Mouse (Mus musculus) liver, adult (tissue): ENCODE data around the gene Trmt11.

Source experiments
- GATA4 ChIP-seq: IDR thresholded peaks from 2 replicates; pipeline ENCODE4 v1.6.1; 2014; ENCODE audit warnings: mild to moderate bottlenecking, low read length; ENCODE audit not compliant: insufficient replicate concordance

The Trmt11 gene

DNA sequence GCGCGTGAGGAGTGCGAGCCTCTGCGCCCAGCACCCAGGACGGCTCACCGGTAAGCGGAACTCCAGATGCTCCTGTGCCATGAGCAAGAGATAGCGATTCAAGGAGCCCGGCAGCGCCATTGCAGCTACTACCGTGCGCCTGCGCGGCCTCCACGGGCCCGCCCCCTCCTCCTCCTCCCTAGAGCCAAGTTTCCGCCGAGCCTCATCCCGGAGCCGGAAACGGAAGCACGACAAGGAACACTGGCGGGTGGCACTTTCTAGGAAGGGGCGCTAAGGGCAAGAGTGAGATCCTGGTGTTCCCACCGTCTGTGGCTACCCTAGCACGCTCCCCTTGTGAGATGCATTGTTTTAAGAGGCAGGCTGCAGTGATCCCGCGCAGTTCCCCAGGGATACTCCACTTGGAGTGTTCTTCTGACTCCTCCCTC is at the start of gene Trmt11:
Gene Trmt11, minus strand, starts transcription at position 208 of the 425 bp plus-strand sequence.
- TF ChIP-seq GATA4 = peak; percentile 68; the same call in 1 of the 2 replicates

DNA sequence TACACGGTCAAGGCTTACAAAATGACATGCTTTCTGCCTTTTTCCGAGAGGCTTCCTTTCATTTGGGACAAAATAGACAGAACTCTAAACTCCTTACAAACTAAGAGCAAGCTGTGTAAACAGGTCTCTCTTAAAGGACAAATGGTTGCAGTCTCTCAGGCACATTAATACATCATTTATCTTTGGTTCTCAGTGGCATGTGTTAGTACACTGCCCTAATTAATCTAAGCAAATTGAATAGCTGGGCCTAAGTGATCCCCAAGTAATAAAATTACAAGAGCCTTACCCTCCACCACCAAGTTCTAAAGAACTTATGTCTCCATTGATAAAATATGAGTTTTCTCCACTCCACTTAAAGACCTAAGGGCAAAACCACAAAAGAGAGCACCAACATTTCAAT is 47.1 kb upstream of the Trmt11 start:
- no peak for TF ChIP-seq GATA4

DNA sequence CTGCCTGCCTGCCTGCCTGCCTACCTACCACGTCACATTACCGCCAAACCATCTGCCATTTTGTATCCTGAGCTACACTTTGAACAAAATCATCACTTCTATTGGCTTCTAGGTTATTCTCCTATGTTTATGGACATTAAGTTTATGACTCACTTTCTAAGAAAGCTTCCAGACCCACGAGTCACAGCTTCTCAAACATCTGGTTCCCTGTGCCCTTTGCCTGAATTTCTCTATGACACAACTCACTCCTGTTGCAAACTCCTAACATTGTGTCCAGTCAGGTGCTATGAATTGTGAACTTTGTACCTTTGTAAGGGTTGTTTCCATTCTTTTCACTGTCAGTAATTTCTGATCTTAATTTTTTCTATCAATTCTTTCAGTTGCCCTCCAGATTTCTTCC is 37.7 kb upstream of the Trmt11 start:
- TF ChIP-seq GATA4 = no peak

DNA sequence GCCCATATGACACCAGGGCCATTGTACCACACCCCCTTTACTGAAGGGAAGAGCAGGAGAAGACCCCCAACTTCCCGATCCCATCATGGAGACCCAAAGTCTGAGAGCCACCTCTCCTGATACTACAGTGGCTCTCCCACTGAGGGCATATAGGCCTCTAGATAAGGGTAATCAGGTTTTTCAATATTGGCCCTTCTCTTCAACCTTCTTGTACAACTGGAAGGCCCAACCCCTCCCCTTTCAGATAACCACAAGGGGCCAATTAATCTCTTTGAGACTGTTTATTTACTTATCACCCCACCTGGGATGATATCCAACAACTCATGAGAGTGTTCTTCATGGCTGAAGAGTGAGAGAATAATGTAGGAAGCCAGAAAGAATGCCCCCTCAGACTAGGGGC is 32.2 kb upstream of the Trmt11 start:
- TF ChIP-seq GATA4 = no peak

DNA sequence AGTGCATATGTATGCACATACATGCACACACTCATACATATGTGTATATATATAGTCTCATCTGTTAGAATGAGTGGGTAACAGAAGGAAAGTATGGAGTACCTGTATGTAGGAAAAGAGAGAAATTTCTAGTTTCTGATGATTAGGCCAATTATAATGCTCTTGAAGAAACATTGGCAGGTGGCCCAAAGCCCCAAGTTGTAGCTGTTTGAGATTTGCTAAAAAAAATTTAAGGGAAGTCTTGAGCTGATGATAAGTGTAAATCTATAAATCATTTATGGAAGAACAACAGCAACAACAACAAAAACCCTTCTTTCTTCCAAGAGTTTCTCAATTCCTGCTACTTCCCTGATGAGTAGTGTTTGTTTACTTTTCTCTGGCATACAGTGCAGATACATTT is 29.4 kb upstream of the Trmt11 start:
- TF ChIP-seq GATA4 = no peak

DNA sequence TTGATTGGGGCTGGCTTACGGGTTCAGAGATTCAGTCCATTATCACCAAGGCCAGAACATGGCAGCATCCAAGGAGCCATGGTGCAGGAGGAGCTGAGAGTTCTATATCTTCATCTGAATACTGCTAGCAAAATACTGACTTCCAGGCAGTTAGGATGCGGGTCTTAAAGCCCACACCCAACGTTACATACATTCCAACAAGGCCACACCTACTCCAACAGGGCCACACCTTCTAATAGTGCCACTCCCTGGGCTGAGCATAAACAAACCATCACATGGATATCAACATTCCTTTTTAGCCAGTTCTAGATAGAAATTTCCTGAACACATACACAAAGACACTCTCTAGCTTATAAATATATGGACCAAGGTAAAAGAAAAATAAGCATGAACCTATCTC is 29.0 kb upstream of the Trmt11 start, which contains the start of gene Hint3:
Gene Hint3, minus strand, starts transcription at position 120 of the 400 bp plus-strand sequence.
- TF ChIP-seq GATA4 = no peak

DNA sequence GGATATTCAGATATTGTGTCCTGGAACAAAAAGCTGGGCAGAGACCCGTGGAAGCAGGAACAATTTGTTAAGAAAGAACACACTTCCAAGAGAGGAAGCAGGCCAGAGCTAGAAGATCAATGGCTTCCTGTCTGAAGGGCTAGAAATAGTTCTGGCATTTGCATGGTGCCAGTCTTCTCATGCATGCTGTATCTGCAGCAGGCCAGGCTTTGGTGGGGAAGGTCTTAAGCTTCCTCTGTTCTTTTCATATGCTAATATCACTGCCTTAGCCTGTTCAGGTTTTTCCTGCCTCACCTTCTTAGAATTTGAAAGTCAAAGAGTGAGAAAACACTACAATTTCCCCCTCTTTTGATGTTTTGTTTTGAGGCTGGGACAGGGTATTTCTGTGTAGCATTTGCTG is 27.0 kb upstream of the Trmt11 start:
- no peak for TF ChIP-seq GATA4

DNA sequence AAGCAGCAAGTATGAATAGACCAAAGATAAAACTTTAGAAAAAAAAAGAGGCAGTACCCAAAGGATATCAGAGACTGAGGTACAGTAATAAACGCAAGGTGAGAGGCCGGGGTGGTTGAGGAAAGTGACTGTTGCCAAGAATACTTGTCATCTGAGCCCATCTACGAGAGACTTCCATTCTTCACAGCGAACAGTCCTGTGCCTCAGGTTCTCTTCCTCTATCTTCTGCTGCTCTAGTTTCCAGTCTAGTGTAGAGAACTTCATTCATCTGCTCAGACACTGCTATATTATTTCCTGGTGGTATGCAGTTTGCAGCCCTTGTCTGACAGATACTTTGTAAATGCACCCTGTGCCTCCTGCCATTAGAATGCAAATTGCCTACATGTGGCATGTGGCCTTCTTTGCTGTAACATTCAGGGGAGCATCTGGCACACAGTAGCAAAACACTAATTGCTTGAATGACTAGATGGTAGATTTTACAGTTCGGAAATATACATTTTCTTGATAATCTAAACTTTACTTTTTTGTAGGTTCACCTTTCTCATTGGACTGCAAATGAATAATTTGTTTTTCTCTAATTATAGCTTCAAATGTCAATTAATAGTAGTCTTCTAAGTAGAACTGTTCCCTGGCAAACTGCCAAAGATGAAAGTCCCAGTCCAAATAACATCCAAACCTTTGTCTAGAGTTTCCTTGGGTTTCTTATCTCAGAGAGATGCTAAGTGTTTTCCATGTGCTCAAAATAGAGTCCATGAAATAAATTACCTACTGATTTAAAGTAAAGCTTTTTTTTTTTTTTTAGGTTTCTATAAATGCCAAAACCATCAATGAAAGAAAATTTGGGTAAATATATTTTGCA is 23.8 kb upstream of the Trmt11 start:
- no peak for TF ChIP-seq GATA4

DNA sequence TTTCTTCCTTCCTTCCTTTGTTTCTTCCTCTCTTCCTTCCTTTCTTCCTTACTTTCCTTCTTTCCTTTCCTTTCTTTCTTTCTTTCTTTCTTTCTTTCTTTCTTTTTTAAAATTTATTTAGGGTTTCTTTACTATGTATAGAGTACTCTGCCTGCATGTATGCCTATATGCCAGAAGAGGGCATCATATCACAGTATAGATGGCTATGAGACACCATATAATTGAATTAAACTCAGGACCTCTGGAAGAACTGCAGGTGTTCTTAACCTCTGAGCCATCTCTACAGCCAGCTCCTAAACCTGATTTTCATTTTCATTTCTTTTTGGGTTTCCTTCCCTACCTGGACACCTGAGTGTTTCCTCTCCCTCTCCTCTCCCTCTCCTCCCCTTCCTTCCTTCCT is 22.4 kb upstream of the Trmt11 start:
- TF ChIP-seq GATA4 = no peak

DNA sequence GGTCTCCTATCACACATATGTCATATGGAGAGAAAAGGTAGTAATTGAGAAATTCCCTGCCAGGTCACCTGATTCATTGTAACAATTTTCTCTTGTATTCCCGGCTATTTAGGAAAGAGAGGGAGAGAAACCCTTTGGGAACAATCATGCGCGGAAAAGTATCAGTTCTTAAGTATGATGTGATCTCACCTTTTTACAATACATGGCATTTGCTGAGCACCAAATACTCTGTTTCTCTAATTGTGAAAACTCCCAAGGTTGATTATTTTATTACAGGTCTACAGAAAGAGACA is 18.3 kb upstream of the Trmt11 start:
- TF ChIP-seq GATA4 = no peak

DNA sequence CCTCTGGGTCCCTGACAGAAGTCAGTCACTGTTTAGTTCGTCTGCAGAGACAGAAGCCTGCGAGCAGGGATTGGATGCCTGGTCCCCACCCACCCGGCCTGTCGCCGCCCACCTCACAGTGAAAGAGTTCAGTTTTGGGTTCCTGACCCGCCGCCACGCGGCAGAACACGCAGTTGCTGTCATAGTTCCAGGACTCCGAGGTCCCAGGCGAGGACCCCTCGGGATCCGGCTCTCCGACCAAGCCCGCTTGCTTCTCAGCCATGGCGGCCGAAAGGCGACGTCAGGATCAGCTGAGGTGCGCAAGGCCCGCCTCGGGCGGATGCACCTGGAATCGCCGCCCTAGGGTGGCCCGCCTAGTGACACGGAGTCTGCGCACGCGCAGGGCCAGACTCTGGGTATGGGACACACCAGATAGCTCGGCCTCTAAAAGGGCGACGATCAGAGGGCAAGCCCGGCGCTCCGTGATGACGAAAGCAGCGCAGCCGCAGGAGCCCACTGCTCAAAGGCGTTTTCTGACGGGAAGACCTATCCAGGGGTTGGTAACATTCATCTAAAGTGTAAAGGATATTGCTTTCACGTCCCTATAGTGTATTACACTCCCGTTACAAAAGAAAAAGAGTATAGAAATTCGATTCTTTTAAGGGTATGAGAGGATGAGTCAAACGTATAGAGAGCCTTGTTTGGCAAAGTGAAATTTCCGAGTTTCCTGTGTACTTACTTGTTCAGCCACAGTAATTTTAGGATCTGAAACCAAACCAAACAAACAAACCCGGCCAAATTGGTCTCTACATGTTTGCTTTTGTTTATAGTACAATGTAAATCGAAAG is 17.8 kb upstream of the Trmt11 start:
- TF ChIP-seq GATA4 = peak; percentile 92; the same call in 1 of the 2 replicates

DNA sequence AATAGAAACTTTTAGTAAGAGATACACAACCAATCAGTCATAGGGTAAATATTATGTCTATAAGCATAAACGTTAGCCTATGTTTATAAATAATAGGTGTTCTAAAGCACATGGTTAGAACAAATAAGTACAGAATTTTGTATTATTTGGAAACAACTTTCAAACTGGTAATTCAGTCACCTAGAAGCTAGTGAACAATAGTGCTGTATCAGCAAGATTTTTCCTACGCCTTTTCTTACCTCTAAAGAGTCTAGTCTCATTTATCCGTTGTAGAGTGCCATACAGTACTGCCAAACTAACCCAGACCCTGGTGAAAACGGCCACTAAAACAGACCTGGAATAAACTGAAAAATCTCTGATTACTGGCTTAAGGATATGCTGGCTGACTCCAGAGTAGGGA is 12.5 kb upstream of the Trmt11 start:
- no peak for TF ChIP-seq GATA4

DNA sequence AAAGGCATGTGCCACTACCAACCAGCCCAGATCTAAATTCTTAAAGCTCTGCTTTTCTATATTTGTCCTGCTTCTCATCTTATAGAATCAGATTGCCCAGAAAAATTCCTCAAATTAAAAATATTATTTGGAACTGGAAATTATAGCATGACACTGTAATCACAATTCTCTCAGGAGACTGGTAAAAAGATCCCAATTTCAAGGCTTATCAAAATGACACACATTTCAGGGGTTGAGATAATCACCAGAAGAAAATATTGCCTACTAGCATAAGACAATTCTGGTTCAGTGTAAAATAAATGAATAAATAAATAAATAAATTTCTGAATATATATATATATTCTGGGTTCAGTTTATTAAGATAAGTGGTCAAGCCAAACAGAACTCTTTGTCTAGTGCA is 9.1 kb upstream of the Trmt11 start:
- TF ChIP-seq GATA4 = no peak

DNA sequence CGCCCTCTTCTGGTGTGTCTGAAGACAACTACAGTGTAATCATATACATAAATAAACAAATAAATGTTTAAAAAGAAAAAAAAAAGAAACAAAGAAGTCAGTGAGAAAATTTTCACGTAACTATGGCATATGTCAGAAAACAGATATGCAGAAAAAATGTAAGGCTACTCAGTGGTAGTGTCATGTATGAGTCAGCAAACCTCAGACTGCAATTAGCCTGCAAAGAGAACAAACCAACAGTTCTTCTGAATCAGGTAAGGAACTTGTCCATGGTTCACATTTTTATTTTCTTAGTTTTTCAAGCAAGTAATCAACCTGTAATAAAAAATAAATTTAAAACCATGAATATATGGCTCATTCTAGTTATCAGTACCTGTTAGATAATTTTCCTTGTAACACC is 7.6 kb upstream of the Trmt11 start:
- no peak for TF ChIP-seq GATA4

DNA sequence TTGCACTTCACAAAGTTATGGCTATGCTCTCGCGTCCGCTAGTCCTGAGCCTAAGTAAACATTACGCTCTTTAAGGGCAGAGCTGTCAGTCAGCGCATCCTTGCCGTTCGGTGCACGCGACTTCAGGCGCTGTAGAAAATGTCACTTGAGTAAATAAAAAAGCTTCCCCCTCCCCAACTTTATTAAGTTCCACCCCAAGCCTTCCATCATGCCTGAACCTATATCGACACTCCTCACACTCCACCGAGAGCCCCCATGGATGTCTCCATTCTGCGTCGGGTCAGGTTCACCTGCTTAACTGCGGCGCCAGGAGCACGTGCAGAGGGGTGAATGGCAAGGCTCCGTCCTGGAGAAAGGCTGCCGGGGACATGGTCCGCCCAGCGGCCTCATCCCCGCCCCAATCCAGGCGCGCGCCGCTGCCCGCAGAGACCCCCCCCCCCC is 435 bp downstream of the Trmt11 start:
- TF ChIP-seq GATA4 = no peak

DNA sequence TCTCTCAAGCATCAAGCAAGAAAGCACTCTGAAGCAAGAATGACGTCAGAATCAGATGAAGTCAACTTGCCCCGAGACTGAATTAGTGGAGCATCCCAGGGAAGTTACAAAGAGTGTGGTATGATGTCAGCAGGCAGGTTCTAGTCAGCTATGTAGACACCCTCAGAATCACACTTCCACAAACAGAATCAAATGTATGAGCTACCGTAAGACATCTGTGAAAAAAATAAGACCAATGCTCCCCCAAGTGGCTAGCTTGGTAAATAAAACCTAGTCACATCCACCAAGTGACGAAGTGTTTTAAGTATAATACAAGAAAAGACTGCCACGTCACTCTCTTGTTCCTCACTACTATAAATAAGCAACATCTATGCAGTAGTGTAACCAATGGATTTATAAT is 13.5 kb downstream of the Trmt11 start:
- TF ChIP-seq GATA4 = no peak
